Mouse (Mus musculus): ENCODE measurements around the gene Gm826. TPM values are rescaled to one million over a fixed set of nuclear protein-coding genes. Genes with fewer than 3 reads are reported as not detected.

The Gm826 gene
- polyA plus RNA-seq, 1 experiment from 2014 or later, result 0.37 TPM

GRCm38 (mm10) chr2:160340121-160340520, 6.2 kb upstream of the Gm826 start:
- ATAC-seq (ENCODE audit: low FRiP score, low TSS enrichment), result no peak
- H3K4me2 ChIP-seq (replicated peaks; ENCODE audit: low read depth, low read length), result no peak overlapping the region
- no peak overlapping the region for H3K9ac ChIP-seq (ENCODE audit: low read depth, low read length)
- no peaks in the 10 kb centered on the region for H3K27me3 ChIP-seq (ENCODE audit: control insufficient read depth, insufficient read depth, low read length)
- no peaks in the 10 kb centered on the region for H3K4me1 ChIP-seq (ENCODE audit: control insufficient read depth, insufficient read depth, low read length)
- no peaks in the 10 kb centered on the region for H3K9me3 ChIP-seq (ENCODE audit: control insufficient read depth, low read length)
- no peak overlapping the region for H3K27ac ChIP-seq (ENCODE audit: low read depth, low read length)
- no peak overlapping the region for H3K4me3 ChIP-seq (ENCODE audit: low read length)
- no peaks in the 10 kb centered on the region for H3K36me3 ChIP-seq (ENCODE audit: control insufficient read depth, insufficient read depth, low read length)
- WGBS, result 48% methylated on average over 4 of the region's 4 CpGs

GRCm38 (mm10) chr2:160339595-160339994, 5.6 kb upstream of the Gm826 start:
- Histone ChIP-seq H3K27ac (ENCODE audit: low read depth, low read length) (no peak overlapping the region), H3K27me3 (ENCODE audit: control insufficient read depth, insufficient read depth, low read length) (no peaks in the 10 kb centered on the region), H3K4me2 (replicated peaks; ENCODE audit: low read depth, low read length) (no peak overlapping the region), H3K4me3 (ENCODE audit: low read length) (no peak overlapping the region), H3K36me3 (ENCODE audit: control insufficient read depth, insufficient read depth, low read length) (no peaks in the 10 kb centered on the region), H3K4me1 (ENCODE audit: control insufficient read depth, insufficient read depth, low read length) (no peaks in the 10 kb centered on the region), H3K9ac (ENCODE audit: low read depth, low read length) (no peak overlapping the region), H3K9me3 (ENCODE audit: control insufficient read depth, low read length) (no peaks in the 10 kb centered on the region)
- 89% methylated on average over 5 of the region's 5 CpGs for WGBS
- ATAC-seq (ENCODE audit: low FRiP score, low TSS enrichment), result no peak

DNA sequence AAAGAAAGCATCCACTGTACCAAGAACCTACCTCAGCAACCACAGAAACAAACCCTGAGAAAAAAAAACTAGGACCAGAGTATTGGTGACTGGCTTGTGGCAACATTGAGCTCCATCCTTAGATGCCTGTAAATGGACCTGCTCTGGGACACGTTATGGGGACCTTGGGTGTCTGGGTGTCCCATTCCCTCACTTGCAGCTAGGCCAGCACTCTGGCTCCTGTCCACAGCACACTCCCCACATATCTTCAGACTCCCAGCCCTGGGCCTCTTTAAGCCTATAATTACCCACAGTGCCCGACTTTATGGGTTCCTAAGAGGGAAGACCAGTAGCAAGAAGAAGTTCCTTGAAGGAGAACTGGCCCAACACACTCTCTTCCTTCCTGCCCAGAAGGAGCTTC, 2.1 kb upstream of the Gm826 start:
- Histone ChIP-seq H3K9me3 (ENCODE audit: control insufficient read depth, low read length) (no peaks in the 10 kb centered on the region), H3K4me2 (replicated peaks; ENCODE audit: low read depth, low read length) (no peak overlapping the region), H3K27me3 (ENCODE audit: control insufficient read depth, insufficient read depth, low read length) (no peaks in the 10 kb centered on the region), H3K27ac (ENCODE audit: low read depth, low read length) (no peak overlapping the region), H3K4me1 (ENCODE audit: control insufficient read depth, insufficient read depth, low read length) (no peaks in the 10 kb centered on the region; the same call in 1 of the 2 replicates), H3K9ac (ENCODE audit: low read depth, low read length) (no peak overlapping the region), H3K4me3 (ENCODE audit: low read length) (no peak overlapping the region), H3K36me3 (ENCODE audit: control insufficient read depth, insufficient read depth, low read length) (no peaks in the 10 kb centered on the region)
- no peak for ATAC-seq (ENCODE audit: low FRiP score, low TSS enrichment)
- 59% methylated on average over 2 of the region's 2 CpGs for WGBS

DNA sequence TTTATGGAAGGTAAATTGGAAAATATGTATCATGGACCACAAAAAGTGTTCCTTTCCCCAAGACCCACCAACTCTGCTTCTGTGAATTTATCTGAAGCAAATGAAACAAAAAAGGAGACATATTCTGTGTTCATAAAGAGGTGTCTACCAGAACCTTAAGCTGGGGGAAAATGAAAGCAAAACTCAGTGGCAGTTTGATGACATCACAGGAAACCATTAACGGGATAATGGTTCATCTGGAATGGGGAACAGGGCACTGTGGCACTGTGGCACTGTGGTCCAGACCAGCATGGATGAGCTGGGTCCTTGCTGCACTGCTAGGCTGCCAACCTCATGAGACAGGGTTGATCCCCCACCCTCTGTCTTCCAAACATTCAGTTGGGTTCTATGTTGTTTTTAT, 1.1 kb upstream of the Gm826 start:
- Histone ChIP-seq H3K36me3 (ENCODE audit: control insufficient read depth, insufficient read depth, low read length) (no peaks in the 10 kb centered on the region), H3K27ac (ENCODE audit: low read depth, low read length) (no peak overlapping the region), H3K4me1 (ENCODE audit: control insufficient read depth, insufficient read depth, low read length) (no peaks in the 10 kb centered on the region; the same call in 1 of the 2 replicates), H3K27me3 (ENCODE audit: control insufficient read depth, insufficient read depth, low read length) (no peaks in the 10 kb centered on the region), H3K9me3 (ENCODE audit: control insufficient read depth, low read length) (no peaks in the 10 kb centered on the region), H3K4me2 (replicated peaks; ENCODE audit: low read depth, low read length) (no peak overlapping the region), H3K4me3 (ENCODE audit: low read length) (no peak overlapping the region), H3K9ac (ENCODE audit: low read depth, low read length) (no peak overlapping the region)
- WGBS, result 67% methylated on average over 1 of the region's 1 CpGs
- ATAC-seq (ENCODE audit: low FRiP score, low TSS enrichment), result no peak

GRCm38 (mm10) chr2:160332516-160333325, 1.2 kb downstream of the Gm826 start:
- Histone ChIP-seq H3K4me1 (ENCODE audit: control insufficient read depth, insufficient read depth, low read length) (peaks cover 4% of the 10 kb centered on the region; the same call in 1 of the 2 replicates), H3K9me3 (ENCODE audit: control insufficient read depth, low read length) (no peaks in the 10 kb centered on the region), H3K27ac (ENCODE audit: low read depth, low read length) (no peak overlapping the region), H3K9ac (ENCODE audit: low read depth, low read length) (no peak overlapping the region), H3K4me3 (ENCODE audit: low read length) (no peak overlapping the region), H3K4me2 (replicated peaks; ENCODE audit: low read depth, low read length) (no peak overlapping the region), H3K36me3 (ENCODE audit: control insufficient read depth, insufficient read depth, low read length) (no peaks in the 10 kb centered on the region), H3K27me3 (ENCODE audit: control insufficient read depth, insufficient read depth, low read length) (no peaks in the 10 kb centered on the region)
- WGBS, result 73% methylated on average over 12 of the region's 12 CpGs
- ATAC-seq (ENCODE audit: low FRiP score, low TSS enrichment), result no peak

GRCm38 (mm10) chr2:160328886-160329285, 5.1 kb downstream of the Gm826 start:
- Histone ChIP-seq H3K4me1 (ENCODE audit: control insufficient read depth, insufficient read depth, low read length) (0 out of 2 replicates have a peak, but pooled peaks cover 8% of the 10 kb centered on the region), H3K27ac (ENCODE audit: low read depth, low read length) (no peak overlapping the region), H3K36me3 (ENCODE audit: control insufficient read depth, insufficient read depth, low read length) (no peaks in the 10 kb centered on the region), H3K9ac (ENCODE audit: low read depth, low read length) (no peak overlapping the region), H3K4me2 (replicated peaks; ENCODE audit: low read depth, low read length) (no peak overlapping the region), H3K27me3 (ENCODE audit: control insufficient read depth, insufficient read depth, low read length) (no peaks in the 10 kb centered on the region), H3K9me3 (ENCODE audit: control insufficient read depth, low read length) (no peaks in the 10 kb centered on the region), H3K4me3 (ENCODE audit: low read length) (no peak overlapping the region)
- 37% methylated on average over 9 of the region's 9 CpGs for WGBS
- peak; percentile 60; the same call in 1 of the 2 replicates for ATAC-seq (ENCODE audit: low FRiP score, low TSS enrichment)

- WGBS, result 81% methylated on average over 4 of the region's 4 CpGs
- Histone ChIP-seq H3K9me3 (ENCODE audit: control insufficient read depth, low read length) (no peaks in the 10 kb centered on the region), H3K27ac (ENCODE audit: low read depth, low read length) (no peak overlapping the region), H3K4me2 (replicated peaks; ENCODE audit: low read depth, low read length) (no peak overlapping the region), H3K36me3 (ENCODE audit: control insufficient read depth, insufficient read depth, low read length) (no peaks in the 10 kb centered on the region), H3K9ac (ENCODE audit: low read depth, low read length) (no peak overlapping the region), H3K4me1 (ENCODE audit: control insufficient read depth, insufficient read depth, low read length) (0 out of 2 replicates have a peak, but pooled peaks cover 8% of the 10 kb centered on the region), H3K27me3 (ENCODE audit: control insufficient read depth, insufficient read depth, low read length) (no peaks in the 10 kb centered on the region), H3K4me3 (ENCODE audit: low read length) (no peak overlapping the region)
- no peak for ATAC-seq (ENCODE audit: low FRiP score, low TSS enrichment)
These were observed 6.2 kb downstream of the Gm826 start for GRCm38 (mm10) chr2:160327716-160328115.

DNA sequence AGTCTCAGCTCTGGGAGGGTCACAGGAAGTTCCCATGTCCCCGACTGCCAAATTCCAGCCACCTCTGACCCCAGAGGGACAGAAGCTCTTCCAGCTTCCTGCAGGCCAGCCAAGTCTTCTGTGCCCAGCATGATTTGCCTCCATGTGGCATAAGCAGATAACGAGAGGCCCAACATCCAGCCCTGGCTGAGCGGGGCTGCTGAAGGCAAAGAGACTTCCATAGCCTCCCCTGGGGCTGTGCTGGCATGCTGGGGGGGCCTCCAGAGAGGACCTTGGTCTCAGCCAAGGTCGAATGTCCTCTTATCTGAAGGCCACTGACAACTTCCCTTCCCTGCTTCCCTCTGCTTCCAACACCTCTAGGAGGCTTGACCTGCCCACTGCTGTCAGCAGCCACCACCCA, 6.8 kb downstream of the Gm826 start:
- H3K4me1 ChIP-seq (ENCODE audit: control insufficient read depth, insufficient read depth, low read length), result 0 out of 2 replicates have a peak, but pooled peaks cover 8% of the 10 kb centered on the region
- H3K4me2 ChIP-seq (replicated peaks; ENCODE audit: low read depth, low read length), result no peak overlapping the region
- H3K27me3 ChIP-seq (ENCODE audit: control insufficient read depth, insufficient read depth, low read length), result no peaks in the 10 kb centered on the region
- H3K9me3 ChIP-seq (ENCODE audit: control insufficient read depth, low read length), result no peaks in the 10 kb centered on the region
- WGBS, result 37% methylated on average over 4 of the region's 4 CpGs
- ATAC-seq (ENCODE audit: low FRiP score, low TSS enrichment), result no peak
- H3K4me3 ChIP-seq (ENCODE audit: low read length), result no peak overlapping the region
- H3K36me3 ChIP-seq (ENCODE audit: control insufficient read depth, insufficient read depth, low read length), result no peaks in the 10 kb centered on the region
- no peak overlapping the region for H3K27ac ChIP-seq (ENCODE audit: low read depth, low read length)
- H3K9ac ChIP-seq (ENCODE audit: low read depth, low read length), result no peak overlapping the region

DNA sequence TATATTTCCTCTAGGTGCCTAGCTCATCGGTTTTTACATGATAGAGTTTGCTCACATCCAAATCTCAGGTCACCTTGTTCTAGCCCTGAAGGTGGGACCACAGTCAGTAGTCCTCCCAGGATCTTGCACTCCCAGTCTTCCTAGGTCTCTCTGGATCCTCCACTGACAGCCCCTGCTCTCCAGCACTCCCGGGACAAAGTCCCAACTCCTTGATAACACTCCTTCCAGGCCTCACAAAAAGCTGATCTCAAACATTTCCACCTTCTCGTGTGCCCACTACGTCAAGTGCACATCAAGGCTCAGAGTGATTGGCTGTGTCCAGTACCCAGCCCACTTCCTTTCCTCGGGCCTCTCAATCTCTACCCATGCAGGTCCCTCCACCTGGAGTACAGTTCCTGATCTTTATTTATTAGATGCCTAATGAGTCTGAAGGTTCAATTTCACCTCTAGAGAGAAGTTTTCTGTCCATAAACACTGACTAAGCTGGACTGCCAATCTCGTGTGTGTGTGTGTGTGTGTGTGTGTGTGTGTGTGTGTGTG, 8.8 kb downstream of the Gm826 start:
- ATAC-seq (ENCODE audit: low FRiP score, low TSS enrichment), result no peak
- WGBS, result 79% methylated on average over 6 of the region's 6 CpGs

More for the DNA sequence above, 8.8 kb downstream of the Gm826 start:
- 0 out of 2 replicates have a peak, but pooled peaks cover 8% of the 10 kb centered on the region for H3K4me1 ChIP-seq (ENCODE audit: control insufficient read depth, insufficient read depth, low read length)
- no peaks in the 10 kb centered on the region for H3K27me3 ChIP-seq (ENCODE audit: control insufficient read depth, insufficient read depth, low read length)
- H3K4me3 ChIP-seq (ENCODE audit: low read length), result no peak overlapping the region
- no peak overlapping the region for H3K4me2 ChIP-seq (replicated peaks; ENCODE audit: low read depth, low read length)
- no peaks in the 10 kb centered on the region for H3K36me3 ChIP-seq (ENCODE audit: control insufficient read depth, insufficient read depth, low read length)
- no peak overlapping the region for H3K27ac ChIP-seq (ENCODE audit: low read depth, low read length)
- H3K9ac ChIP-seq (ENCODE audit: low read depth, low read length), result no peak overlapping the region
- H3K9me3 ChIP-seq (ENCODE audit: control insufficient read depth, low read length), result no peaks in the 10 kb centered on the region

All from kidney, embryonic 14.5 days (tissue).